Mouse (Mus musculus) liver, embryonic 14.5 days (tissue): ENCODE results near the gene Slc44a2.

Source experiments
- CTCF ChIP-seq: IDR thresholded peaks from 2 replicates; pipeline ENCODE4 v1.5.1; 2016; ENCODE audit warnings: antibody characterized with exemption, low read depth, control low read depth
- EP300 ChIP-seq: IDR thresholded peaks from 2 replicates; pipeline ENCODE4 v1.6.1; 2016; ENCODE audit warnings: antibody characterized with exemption, low read depth

- no peak for TF ChIP-seq CTCF
- no peak for TF ChIP-seq EP300
Observed at GRCm38 (mm10) chr9:21368131-21368584, 47.7 kb downstream of the Slc44a2 start.
